Mouse (Mus musculus) hindbrain, embryonic 11.5 days (tissue): ENCODE data around the gene Elovl4. TPM values are rescaled to one million over a fixed set of nuclear protein-coding genes. Genes with fewer than 3 reads are reported as not detected.

Experiments used
- ATAC-seq: fragments of 200-750 bp; cut with Nextera tagmentation; 2 replicates; pipeline ENCODE4 v1.8.0; 2017; ENCODE audit warnings: mild to moderate bottlenecking, moderate TSS enrichment, moderate library complexity; ENCODE audit not compliant: low FRiP score
- DNase-seq: peaks from one replicate; pipeline ENCODE4 v3.0.0-alpha.2; 2015; ENCODE audit warnings: low spot score
- H3K27ac ChIP-seq: fragments of 300-500 bp; sonication (generic); 2 replicates; pipeline ENCODE4 v1.5.1; 2014; ENCODE audit warnings: mild to moderate bottlenecking, low read depth, low read length
- H3K27me3 ChIP-seq: fragments of 300-500 bp; sonication (generic); 2 replicates; pipeline ENCODE4 v1.6.1; 2014; ENCODE audit warnings: mild to moderate bottlenecking, low read length, moderate library complexity, mixed read lengths; ENCODE audit not compliant: control insufficient read depth, insufficient read depth
- H3K36me3 ChIP-seq: fragments of 300-500 bp; sonication (generic); 2 replicates; pipeline ENCODE4 v1.6.1; 2014; ENCODE audit warnings: mild to moderate bottlenecking, low read length, moderate library complexity, mixed read lengths; ENCODE audit not compliant: control insufficient read depth, insufficient read depth
- H3K4me1 ChIP-seq: fragments of 300-500 bp; sonication (generic); replicated peaks from 2 replicates; pipeline ENCODE4 v1.6.1; 2014; ENCODE audit warnings: low read length, mixed read lengths; ENCODE audit not compliant: control insufficient read depth, insufficient read depth
- H3K4me2 ChIP-seq: fragments of 300-500 bp; sonication (generic); replicated peaks from 2 replicates; pipeline ENCODE4 v1.6.1; 2014; ENCODE audit warnings: mild to moderate bottlenecking, low read depth, low read length
- H3K4me3 ChIP-seq: fragments of 300-500 bp; sonication (generic); 2 replicates; pipeline ENCODE4 v1.5.1; 2014; ENCODE audit warnings: low read depth, low read length
- H3K9ac ChIP-seq: fragments of 300-500 bp; sonication (generic); 2 replicates; pipeline ENCODE4 v1.6.1; 2014; ENCODE audit warnings: low read depth, low read length
- H3K9me3 ChIP-seq: fragments of 300-500 bp; sonication (generic); 2 replicates; pipeline ENCODE4 v1.6.1; 2016; ENCODE audit warnings: low read length; ENCODE audit not compliant: control insufficient read depth
- WGBS: fragments of 180-500 bp; shearing (Covaris S2); extraction: QIAGEN DNeasy Blood & Tissue Kit; methylation state at CpG from one replicate; pipeline ENCODE4 v1.1.7; 2014; 5-methylcytosine and 5-hydroxymethylcytosine counted together
- polyA plus RNA-seq: library from polyadenylated mRNA; unstranded; fragments of >200 nt; fragmentation: Nextera tagmentation; extraction: Ambion mirVana; gene quantifications from 2 replicates; pipeline ENCODE4 v1.2.1, GENCODE M21; 2014

Gene Elovl4
- polyA plus RNA-seq, 1 experiment from 2014 or later: 35.2 TPM

- Histone ChIP-seq H3K9ac (no peak overlapping the region), H3K4me3 (no peak overlapping the region), H3K36me3 (no peaks in the 10 kb centered on the region), H3K27ac (no peak overlapping the region), H3K4me1 (no peaks in the 10 kb centered on the region), H3K4me2 (no peak overlapping the region), H3K27me3 (no peaks in the 10 kb centered on the region), H3K9me3 (no peaks in the 10 kb centered on the region)
- no peak for DNase-seq
- ATAC-seq: no peak
- 87% methylated on average over 4 of the region's 4 CpGs for WGBS
Observed at GRCm38 (mm10) chr9:83761318-83761717, 44.8 kb downstream of the Elovl4 start.

- no peak for ATAC-seq
- Histone ChIP-seq H3K36me3 (no peaks in the 10 kb centered on the region), H3K9me3 (no peaks in the 10 kb centered on the region), H3K27ac (no peak overlapping the region), H3K9ac (no peak overlapping the region), H3K4me2 (no peak overlapping the region), H3K4me3 (no peak overlapping the region), H3K4me1 (no peaks in the 10 kb centered on the region), H3K27me3 (no peaks in the 10 kb centered on the region)
- DNase-seq: no peak
- 86% methylated on average over 2 of the region's 2 CpGs for WGBS
Observed at GRCm38 (mm10) chr9:83731877-83732276, 74.2 kb downstream of the Elovl4 start.

- ATAC-seq (no peak), DNase-seq (no peak)
- Histone ChIP-seq H3K9me3 (no peaks in the 10 kb centered on the region), H3K4me3 (no peak overlapping the region), H3K4me1 (no peaks in the 10 kb centered on the region), H3K27me3 (no peaks in the 10 kb centered on the region), H3K9ac (no peak overlapping the region), H3K27ac (no peak overlapping the region), H3K4me2 (no peak overlapping the region), H3K36me3 (no peaks in the 10 kb centered on the region)
- WGBS: 75% methylated on average over 7 of the region's 7 CpGs
Observed at GRCm38 (mm10) chr9:83730836-83731235, 75.2 kb downstream of the Elovl4 start.

Other genes starting within 250 kb of the Elovl4 start
- gene Ttk, start 28.4 kb upstream of the Elovl4 start, polyA plus RNA-seq: 32.4 and 34.1 TPM in 2 replicates
- 54.1 and 57.2 TPM in 2 replicates for gene Bckdhb, start 118.9 kb upstream of the Elovl4 start, polyA plus RNA-seq